Mouse (Mus musculus): Measurements from ENCODE around the gene Pex16. TPM values are rescaled to one million over a fixed set of nuclear protein-coding genes. Genes with fewer than 3 reads are reported as not detected.

Pex16 gene
- total and polyA plus RNA-seq, 2 experiments from 2014 or later: 31.8 to 43.4 TPM

- Histone ChIP-seq H3K4me2 (ENCODE audit: low read depth, low read length, poor library complexity, severe bottlenecking) (peak overlapping the region; percentile 90), H3K27me3 (ENCODE audit: insufficient read depth, low read length) (no peaks in the 10 kb centered on the region), H3K36me3 (ENCODE audit: insufficient read depth, low read length) (peaks cover 21% of the 10 kb centered on the region), H3K4me1 (ENCODE audit: insufficient read depth, low read length) (peaks cover 28% of the 10 kb centered on the region), H3K9ac (replicated peaks; ENCODE audit: low read length, poor library complexity, severe bottlenecking) (peak overlapping the region; percentile 60), H3K27ac (ENCODE audit: low read depth, low read length) (peak overlapping the region; percentile 74; the same call in 1 of the 2 replicates), H3K4me3 (ENCODE audit: low read depth, low read length) (peak overlapping the region; percentile 60), H3K9me3 (ENCODE audit: low read length) (no peaks in the 10 kb centered on the region)
- WGBS: 14% methylated on average over 10 of the region's 10 CpGs
- DNase-seq (ENCODE audit: low spot score): no peak
- TF ChIP-seq CTCF (IDR thresholded peaks at IDR 0.05): no peak
- no peak for ATAC-seq (ENCODE audit: low FRiP score)
Measured at GRCm38 (mm10) chr2:92375788-92376187, 1.3 kb downstream of the Pex16 start.

DNA sequence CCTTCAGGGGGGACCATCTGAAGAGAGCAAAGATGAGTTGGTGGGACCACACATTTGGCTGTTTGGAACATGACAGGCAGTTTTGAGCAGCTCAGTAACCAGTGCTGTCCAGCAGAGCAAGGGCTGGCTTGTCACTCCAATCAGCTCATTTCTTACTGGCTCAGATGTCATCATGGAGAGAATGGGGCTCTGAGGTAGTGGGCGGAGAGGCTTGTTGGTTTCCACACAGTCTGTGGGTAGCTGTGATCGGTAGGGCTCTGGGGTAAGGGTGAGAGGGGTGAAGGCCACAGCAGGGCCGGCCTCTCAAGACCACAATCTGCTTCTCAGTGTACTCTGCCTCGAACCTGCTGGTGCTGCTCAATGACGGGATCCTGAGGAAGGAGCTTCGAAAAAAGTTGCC, 1.8 kb downstream of the Pex16 start:
- H3K4me3 ChIP-seq (ENCODE audit: low read depth, low read length): peak overlapping the region; percentile 60; the same call in 1 of the 2 replicates
- WGBS: 87% methylated on average over 6 of the region's 6 CpGs

DNA sequence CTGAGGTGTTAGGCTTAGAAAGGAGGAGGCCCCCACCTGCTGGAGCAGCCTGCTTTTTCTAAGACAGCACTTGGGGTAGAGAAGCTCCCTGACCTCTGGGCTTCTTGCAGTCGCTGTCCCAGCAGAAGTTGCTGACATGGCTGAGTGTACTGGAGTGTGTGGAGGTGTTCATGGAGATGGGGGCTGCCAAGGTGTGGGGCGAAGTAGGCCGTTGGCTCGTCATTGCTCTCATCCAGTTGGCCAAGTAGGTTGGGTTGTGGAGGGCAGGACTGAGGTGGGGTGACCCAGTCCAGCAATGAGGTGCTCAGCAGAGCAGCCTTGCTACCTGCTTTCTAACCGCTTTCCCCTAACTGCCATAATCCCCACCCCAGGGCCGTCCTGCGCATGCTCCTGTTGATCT, 2.8 kb downstream of the Pex16 start:
- WGBS: 93% methylated on average over 7 of the region's 7 CpGs

More for the DNA sequence above, 1.8 kb downstream of the Pex16 start:
- no peak for DNase-seq (ENCODE audit: low spot score)
- Histone ChIP-seq H3K4me2 (ENCODE audit: low read depth, low read length, poor library complexity, severe bottlenecking) (peak overlapping the region; percentile 90), H3K9ac (replicated peaks; ENCODE audit: low read length, poor library complexity, severe bottlenecking) (no peak overlapping the region; the same call in 1 of the 2 replicates), H3K27me3 (ENCODE audit: insufficient read depth, low read length) (no peaks in the 10 kb centered on the region), H3K4me1 (ENCODE audit: insufficient read depth, low read length) (peaks cover 23% of the 10 kb centered on the region), H3K9me3 (ENCODE audit: low read length) (no peaks in the 10 kb centered on the region), H3K36me3 (ENCODE audit: insufficient read depth, low read length) (peaks cover 25% of the 10 kb centered on the region), H3K27ac (ENCODE audit: low read depth, low read length) (no peak overlapping the region)
- ATAC-seq (ENCODE audit: low FRiP score): no peak
- no peak for TF ChIP-seq CTCF (IDR thresholded peaks at IDR 0.05)

GRCm38 (mm10) chr2:92379783-92380494, 5.5 kb downstream of the Pex16 start:
- H3K4me2 ChIP-seq (ENCODE audit: low read depth, low read length, poor library complexity, severe bottlenecking): no peak overlapping the region
- H3K27ac ChIP-seq (ENCODE audit: low read depth, low read length): no peak overlapping the region
- no peak overlapping the region for H3K4me3 ChIP-seq (ENCODE audit: low read depth, low read length)
- no peaks in the 10 kb centered on the region for H3K9me3 ChIP-seq (ENCODE audit: low read length)
- DNase-seq (ENCODE audit: low spot score): no peak
- H3K36me3 ChIP-seq (ENCODE audit: insufficient read depth, low read length): peaks cover 61% of the 10 kb centered on the region
- peaks cover 8% of the 10 kb centered on the region; the same call in 1 of the 2 replicates for H3K4me1 ChIP-seq (ENCODE audit: insufficient read depth, low read length)
- no peak for TF ChIP-seq CTCF (IDR thresholded peaks at IDR 0.05)
- no peak overlapping the region for H3K9ac ChIP-seq (replicated peaks; ENCODE audit: low read length, poor library complexity, severe bottlenecking)
- no peak for ATAC-seq (ENCODE audit: low FRiP score)
- H3K27me3 ChIP-seq (ENCODE audit: insufficient read depth, low read length): no peaks in the 10 kb centered on the region
- 75% methylated on average over 17 of the region's 17 CpGs for WGBS

More for the DNA sequence above, 2.8 kb downstream of the Pex16 start:
- H3K9me3 ChIP-seq (ENCODE audit: low read length): no peaks in the 10 kb centered on the region
- ATAC-seq (ENCODE audit: low FRiP score) (no peak), DNase-seq (ENCODE audit: low spot score) (no peak)
- H3K36me3 ChIP-seq (ENCODE audit: insufficient read depth, low read length): peaks cover 35% of the 10 kb centered on the region
- peaks cover 14% of the 10 kb centered on the region; the same call in 1 of the 2 replicates for H3K4me1 ChIP-seq (ENCODE audit: insufficient read depth, low read length)
- H3K27ac ChIP-seq (ENCODE audit: low read depth, low read length): no peak overlapping the region
- no peak overlapping the region for H3K4me3 ChIP-seq (ENCODE audit: low read depth, low read length)
- no peak overlapping the region for H3K4me2 ChIP-seq (ENCODE audit: low read depth, low read length, poor library complexity, severe bottlenecking)
- H3K27me3 ChIP-seq (ENCODE audit: insufficient read depth, low read length): no peaks in the 10 kb centered on the region
- H3K9ac ChIP-seq (replicated peaks; ENCODE audit: low read length, poor library complexity, severe bottlenecking): no peak overlapping the region
- no peak for TF ChIP-seq CTCF (IDR thresholded peaks at IDR 0.05)

- no peak for ATAC-seq (ENCODE audit: low FRiP score)
- H3K4me2 ChIP-seq (ENCODE audit: low read depth, low read length, poor library complexity, severe bottlenecking): no peak overlapping the region
- 69% methylated on average over 6 of the region's 6 CpGs for whole genome bisulfite sequencing
- H3K9ac ChIP-seq (replicated peaks; ENCODE audit: low read length, poor library complexity, severe bottlenecking): no peak overlapping the region
- H3K36me3 ChIP-seq (ENCODE audit: insufficient read depth, low read length): peaks cover 67% of the 10 kb centered on the region
- H3K9me3 ChIP-seq (ENCODE audit: low read length): no peaks in the 10 kb centered on the region
- no peak for DNase-seq (ENCODE audit: low spot score)
- no peaks in the 10 kb centered on the region for H3K27me3 ChIP-seq (ENCODE audit: insufficient read depth, low read length)
- TF ChIP-seq CTCF (IDR thresholded peaks at IDR 0.05): no peak
- no peak overlapping the region for H3K4me3 ChIP-seq (ENCODE audit: low read depth, low read length)
- no peak overlapping the region for H3K27ac ChIP-seq (ENCODE audit: low read depth, low read length)
- peaks cover 8% of the 10 kb centered on the region; the same call in 1 of the 2 replicates for H3K4me1 ChIP-seq (ENCODE audit: insufficient read depth, low read length)
Measured at GRCm38 (mm10) chr2:92380495-92381050, 6.1 kb downstream of the Pex16 start.

- 0 out of 2 replicates have a peak, but pooled peaks cover 3% of the 10 kb centered on the region for H3K4me1 ChIP-seq (ENCODE audit: insufficient read depth, low read length)
- no peaks in the 10 kb centered on the region for H3K27me3 ChIP-seq (ENCODE audit: insufficient read depth, low read length)
- no peak overlapping the region for H3K9ac ChIP-seq (replicated peaks; ENCODE audit: low read length, poor library complexity, severe bottlenecking)
- ATAC-seq (ENCODE audit: low FRiP score) (no peak), DNase-seq (ENCODE audit: low spot score) (no peak)
- no peak overlapping the region for H3K4me3 ChIP-seq (ENCODE audit: low read depth, low read length)
- no peak for TF ChIP-seq CTCF (IDR thresholded peaks at IDR 0.05)
- 88% methylated on average over 5 of the region's 5 CpGs for WGBS
- peaks cover 73% of the 10 kb centered on the region for H3K36me3 ChIP-seq (ENCODE audit: insufficient read depth, low read length)
- H3K9me3 ChIP-seq (ENCODE audit: low read length): no peaks in the 10 kb centered on the region
- H3K4me2 ChIP-seq (ENCODE audit: low read depth, low read length, poor library complexity, severe bottlenecking): no peak overlapping the region
- no peak overlapping the region for H3K27ac ChIP-seq (ENCODE audit: low read depth, low read length)
Measured at GRCm38 (mm10) chr2:92381161-92381560, 6.7 kb downstream of the Pex16 start.

All from midbrain, postnatal 0 days (tissue).